Mouse (Mus musculus) thymus, postnatal 25 days (tissue): ENCODE measurements around the gene Slco6d1.
"Not testable (repeated sequence)": the region's sequence is repeated elsewhere in the genome, so short reads cannot be mapped to it uniquely, and the experiment has no call there.

Experiments used
- DNase-seq: peaks from one replicate; pipeline ENCODE4 v3.0.0; 2022

The Slco6d1 gene

GRCm38 (mm10) chr1:98420824-98421223 lies at the start of gene Slco6d1:
Gene Slco6d1, plus strand, starts transcription at chr1:98421124.
- DNase-seq, result no peak

GRCm38 (mm10) chr1:98392001-98392400 lies 28.9 kb upstream of the Slco6d1 start:
- no peak for DNase-seq

GRCm38 (mm10) chr1:98447929-98448328 lies 27.0 kb downstream of the Slco6d1 start:
- no peak for DNase-seq

GRCm38 (mm10) chr1:98459224-98459623 lies 38.3 kb downstream of the Slco6d1 start:
- DNase-seq, result not testable (repeated sequence)

- not testable (repeated sequence) for DNase-seq
Observed at GRCm38 (mm10) chr1:98476381-98476780, 55.5 kb downstream of the Slco6d1 start.

- no peak for DNase-seq
Observed at GRCm38 (mm10) chr1:98479243-98479642, 58.3 kb downstream of the Slco6d1 start.

GRCm38 (mm10) chr1:98505982-98506381 lies 85.1 kb downstream of the Slco6d1 start:
- no peak for DNase-seq

GRCm38 (mm10) chr1:98522977-98523376 lies 102.1 kb downstream of the Slco6d1 start:
- no peak for DNase-seq

- no peak for DNase-seq
Observed at GRCm38 (mm10) chr1:98523537-98523936, 102.6 kb downstream of the Slco6d1 start.

- DNase-seq, result not testable (repeated sequence)
Observed at GRCm38 (mm10) chr1:98528368-98528767, 107.4 kb downstream of the Slco6d1 start.

GRCm38 (mm10) chr1:98545372-98545771 lies 124.4 kb downstream of the Slco6d1 start:
- DNase-seq, result no peak

GRCm38 (mm10) chr1:98554388-98554787 lies 133.5 kb downstream of the Slco6d1 start:
- DNase-seq, result no peak

- no peak for DNase-seq
Observed at GRCm38 (mm10) chr1:98565701-98566100, 144.8 kb downstream of the Slco6d1 start.
